Mouse (Mus musculus) kidney, postnatal 14 days (tissue): ENCODE measurements at regions not wholly inside any gene's neighbourhood (a gene's known extent, or its start where the extent isn't known, plus 50 kb on each side); places are given as distances from the start of the nearest gene placed in this dataset.
"Not testable (repeated sequence)": the region's sequence is repeated elsewhere in the genome, so short reads cannot be mapped to it uniquely, and the experiment has no call there.

ENCODE experiments used
- DNase-seq: peaks from one replicate; pipeline ENCODE4 v3.0.0; 2022; ENCODE audit warnings: mixed read lengths

- DNase-seq: not testable (repeated sequence)
Measured at GRCm38 (mm10) chr8:20495542-20495941, 119.2 kb upstream of the Gm21119 start.

GRCm38 (mm10) chr8:20513920-20514319 lies 100.8 kb upstream of the Gm21119 start:
- DNase-seq: not testable (repeated sequence)

GRCm38 (mm10) chr8:20516324-20516830 lies 98.3 kb upstream of the Gm21119 start:
- not testable (repeated sequence) for DNase-seq

GRCm38 (mm10) chr8:20517551-20517950 lies 97.2 kb upstream of the Gm21119 start:
- not testable (repeated sequence) for DNase-seq

- not testable (repeated sequence) for DNase-seq
Measured at GRCm38 (mm10) chr8:20524539-20524938, 90.2 kb upstream of the Gm21119 start.

- DNase-seq: not testable (repeated sequence)
Measured at GRCm38 (mm10) chr8:20529048-20529447, 85.7 kb upstream of the Gm21119 start.

- DNase-seq: not testable (repeated sequence)
Measured at GRCm38 (mm10) chr8:20539031-20539430, 75.7 kb upstream of the Gm21119 start.

GRCm38 (mm10) chr8:20544084-20544483 lies 70.6 kb upstream of the Gm21119 start:
- not testable (repeated sequence) for DNase-seq

GRCm38 (mm10) chr8:20545347-20545746 lies 69.4 kb upstream of the Gm21119 start:
- DNase-seq: peak; percentile 19

- DNase-seq: not testable (repeated sequence)
Measured at GRCm38 (mm10) chr8:20546401-20546800, 68.3 kb upstream of the Gm21119 start.

GRCm38 (mm10) chr8:20550054-20550778 lies 64.5 kb upstream of the Gm21119 start:
- peak; percentile 92 for DNase-seq

GRCm38 (mm10) chr8:20556501-20557181 lies 58.1 kb upstream of the Gm21119 start:
- DNase-seq: not testable (repeated sequence)

GRCm38 (mm10) chr8:20557184-20557583 lies 57.5 kb upstream of the Gm21119 start:
- DNase-seq: not testable (repeated sequence)

GRCm38 (mm10) chr8:20557609-20558008 lies 57.1 kb upstream of the Gm21119 start:
- peak; percentile 47 for DNase-seq
